Mouse (Mus musculus): Measurements from ENCODE around the gene Syngr3. TPM values are rescaled to one million over a fixed set of nuclear protein-coding genes. Genes with fewer than 3 reads are reported as not detected.
"Not testable (repeated sequence)": the region's sequence is repeated elsewhere in the genome, so short reads cannot be mapped to it uniquely, and the experiment has no call there.

Syngr3 gene
- polyA plus RNA-seq, 2 experiments = 0.06 to 0.08 TPM

DNA sequence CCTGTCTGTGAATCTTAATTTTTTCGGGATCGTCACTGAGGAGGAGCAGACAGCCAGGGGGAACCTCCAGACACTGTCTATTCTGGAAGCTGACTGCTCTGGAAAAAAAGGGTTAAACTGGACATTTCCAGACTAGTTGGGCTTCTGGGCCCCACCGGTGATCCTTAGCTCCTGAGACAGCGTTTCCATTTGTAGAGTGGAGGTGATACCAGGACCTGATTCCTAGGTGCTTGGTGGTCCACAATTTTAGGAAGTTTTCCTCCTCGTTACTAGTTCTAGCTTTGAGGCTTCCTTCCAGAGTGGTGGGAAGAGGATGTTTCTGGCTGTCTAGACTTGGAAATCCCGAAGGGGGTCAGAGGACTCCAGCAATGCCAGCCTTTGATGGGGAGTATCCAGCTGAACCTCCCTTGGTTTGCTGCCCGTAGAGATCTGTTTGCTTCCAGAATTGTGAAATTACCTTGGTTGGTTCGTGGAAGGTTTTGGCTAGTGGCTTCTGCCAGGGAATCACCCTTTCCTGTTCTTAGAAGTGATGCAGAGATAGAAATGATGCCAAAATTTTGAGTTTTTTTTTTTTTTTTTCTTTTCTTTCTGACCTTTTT is 19.4 kb downstream of the Syngr3 start:
- WGBS (ENCODE audit: insufficient replicate concordance) = 5% methylated on average over 8 of the region's 8 CpGs
- TF ChIP-seq CTCF (IDR thresholded peaks at IDR 0.05; ENCODE audit: low read depth) (no peak), EP300 (IDR thresholded peaks at IDR 0.05; ENCODE audit: low read depth) (no peak)
- H3K4me2 ChIP-seq (ENCODE audit: low read depth) = peak overlapping the region; percentile 96
- DNase-seq (ENCODE audit: low read depth in 3 of 3, low spot score in 3 of 3) (no peak), ATAC-seq (ENCODE audit: insufficient read depth) (no peak)
- no peaks in the 10 kb centered on the region for H3K27me3 ChIP-seq (ENCODE audit: control insufficient read depth, insufficient read depth, low read length)
- H3K9me3 ChIP-seq (ENCODE audit: control insufficient read depth, low read length) = no peaks in the 10 kb centered on the region
- H3K9ac ChIP-seq (replicated peaks) = peak overlapping the region; percentile 86
- H3K4me3 ChIP-seq (ENCODE audit: insufficient read depth in 1 of 2, low read depth in 2 of 2, low read length in 2 of 2) = peak overlapping the region; percentile 78 to 87
- H3K36me3 ChIP-seq (replicated peaks; ENCODE audit: control insufficient read depth, insufficient read depth, low read depth) = no peaks in the 10 kb centered on the region
- peaks cover 21 to 28% of the 10 kb centered on the region in 2 experiments for H3K4me1 ChIP-seq (replicated peaks; ENCODE audit: control insufficient read depth in 2 of 2, insufficient read depth in 2 of 2, low read length in 1 of 2)
- H3K27ac ChIP-seq = peak overlapping the region; percentile 49

DNA sequence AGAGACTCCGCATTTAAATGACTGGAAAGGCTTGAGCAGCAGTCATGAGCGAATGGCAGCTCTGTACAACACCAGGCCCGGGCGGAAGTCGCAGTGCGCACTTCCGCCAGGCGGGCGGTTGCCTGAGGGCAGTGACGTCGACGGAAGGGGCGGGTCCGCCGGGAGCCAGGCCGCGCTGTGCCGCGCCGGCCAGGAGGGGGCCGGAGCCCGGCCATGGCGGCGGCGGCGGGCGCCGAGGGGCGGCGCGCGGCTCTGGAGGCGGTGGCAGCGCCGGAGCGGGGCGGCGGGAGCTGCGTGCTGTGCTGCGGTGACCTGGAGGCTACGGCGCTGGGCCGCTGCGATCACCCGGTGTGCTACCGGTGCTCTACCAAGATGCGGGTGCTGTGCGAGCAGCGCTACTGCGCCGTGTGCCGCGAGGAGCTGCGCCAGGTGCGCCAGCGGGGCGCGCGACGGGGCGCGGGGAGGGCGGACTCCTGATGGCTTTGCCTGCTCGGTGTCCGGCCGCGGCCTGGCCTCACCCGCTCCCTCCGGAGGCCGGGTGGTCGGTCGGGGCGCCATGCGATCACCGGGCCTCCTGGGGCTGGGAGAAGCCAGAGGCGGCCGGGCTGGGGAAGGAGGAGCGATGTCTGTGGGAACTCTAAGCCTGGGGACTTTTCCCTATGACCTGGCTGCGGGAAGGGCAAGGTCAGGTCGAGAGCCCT is 20.1 kb downstream of the Syngr3 start, which contains the start of gene Zfp598:
Gene Zfp598, plus strand, starts transcription at position 143 of the 701 bp plus-strand sequence.
- H3K36me3 ChIP-seq (replicated peaks; ENCODE audit: control insufficient read depth, insufficient read depth, low read depth) = no peaks in the 10 kb centered on the region
- H3K4me1 ChIP-seq (replicated peaks; ENCODE audit: control insufficient read depth in 2 of 2, insufficient read depth in 2 of 2, low read length in 1 of 2) = peaks cover 21 to 28% of the 10 kb centered on the region in 2 experiments
- ATAC-seq (ENCODE audit: insufficient read depth) (peak; percentile 97), DNase-seq (ENCODE audit: low read depth in 3 of 3, low spot score in 3 of 3) (peak; percentile 81 to 88 (median 87))
- peak within 1 kb of the TSS; percentile 78 to 87 for H3K4me3 ChIP-seq (ENCODE audit: insufficient read depth in 1 of 2, low read depth in 2 of 2, low read length in 2 of 2)
- TF ChIP-seq EP300 (IDR thresholded peaks at IDR 0.05; ENCODE audit: low read depth) (no peak), CTCF (IDR thresholded peaks at IDR 0.05; ENCODE audit: low read depth) (peak; percentile 29)
- H3K27me3 ChIP-seq (ENCODE audit: control insufficient read depth, insufficient read depth, low read length) = no peaks in the 10 kb centered on the region
- WGBS (ENCODE audit: insufficient replicate concordance) = under 1% methylated on average over 78 of the region's 80 CpGs
- H3K27ac ChIP-seq = peak within 1 kb of the TSS; percentile 65
- H3K9ac ChIP-seq (replicated peaks) = peak within 1 kb of the TSS; percentile 86
- H3K9me3 ChIP-seq (ENCODE audit: control insufficient read depth, low read length) = no peaks in the 10 kb centered on the region
- H3K4me2 ChIP-seq (ENCODE audit: low read depth) = peak within 1 kb of the TSS; percentile 96

DNA sequence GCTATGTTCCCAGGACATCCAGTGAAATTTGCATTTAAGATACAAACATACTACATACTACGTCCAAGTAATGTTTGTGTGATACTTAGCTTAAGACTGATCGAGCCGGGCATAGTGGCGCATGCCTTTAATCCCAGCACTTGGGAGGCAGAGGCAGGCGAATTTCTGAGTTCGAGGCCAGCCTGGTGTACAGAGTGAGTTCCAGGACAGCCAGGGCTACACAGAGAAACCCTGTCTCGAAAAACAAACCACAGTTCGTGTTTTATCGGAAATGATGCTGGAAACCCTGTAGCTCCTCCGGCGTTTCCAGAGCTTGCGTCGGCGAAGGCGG is 20.6 kb downstream of the Syngr3 start:
- not testable (repeated sequence) for H3K9me3 ChIP-seq (ENCODE audit: control insufficient read depth, low read length); DNase-seq (ENCODE audit: low read depth in 3 of 3, low spot score in 3 of 3); H3K36me3 ChIP-seq (replicated peaks; ENCODE audit: control insufficient read depth, insufficient read depth, low read depth); H3K27me3 ChIP-seq (ENCODE audit: control insufficient read depth, insufficient read depth, low read length)
- Histone ChIP-seq H3K4me3 (ENCODE audit: insufficient read depth in 1 of 2, low read depth in 2 of 2, low read length in 2 of 2) (peak overlapping the region; percentile 78 to 87), H3K4me2 (ENCODE audit: low read depth) (peak overlapping the region; percentile 96), H3K4me1 (replicated peaks; ENCODE audit: control insufficient read depth in 2 of 2, insufficient read depth in 2 of 2, low read length in 1 of 2) (peaks cover 21 to 28% of the 10 kb centered on the region in 2 experiments), H3K27ac (peak overlapping the region; percentile 65), H3K9ac (replicated peaks) (peak overlapping the region; percentile 70)
- 6% methylated on average over 15 of the region's 15 CpGs for WGBS (ENCODE audit: insufficient replicate concordance)
- peak; percentile 19 for ATAC-seq (ENCODE audit: insufficient read depth)

DNA sequence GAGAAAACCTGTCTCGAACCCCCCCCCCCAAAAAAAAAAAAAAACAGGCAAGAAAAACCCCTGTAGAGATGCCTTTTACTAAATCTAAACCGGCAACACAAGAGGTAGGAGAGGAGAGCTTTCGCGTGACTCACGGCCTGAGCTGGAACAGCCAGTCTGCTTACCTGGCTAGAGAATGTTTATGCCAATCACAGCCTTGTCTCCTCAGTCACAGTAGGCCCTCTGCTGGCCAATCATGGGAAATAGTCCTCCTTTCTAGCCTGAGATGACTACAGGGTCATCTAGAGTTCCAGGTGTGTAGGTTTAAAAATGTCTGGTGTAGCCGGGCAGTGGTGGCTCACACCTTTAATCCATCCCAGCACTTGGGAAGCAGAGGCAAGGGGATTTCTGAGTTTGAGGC is 22.3 kb downstream of the Syngr3 start:
- peaks cover 21 to 27% of the 10 kb centered on the region in 2 experiments for H3K4me1 ChIP-seq (replicated peaks; ENCODE audit: control insufficient read depth in 2 of 2, insufficient read depth in 2 of 2, low read length in 1 of 2)
- no peak overlapping the region for H3K9ac ChIP-seq (replicated peaks)
- H3K9me3 ChIP-seq (ENCODE audit: control insufficient read depth, low read length) = no peaks in the 10 kb centered on the region
- ATAC-seq (ENCODE audit: insufficient read depth) (no peak), DNase-seq (ENCODE audit: low read depth in 3 of 3, low spot score in 3 of 3) (peak in 2 of 3 experiments; percentile 50 to 51)
- no peak overlapping the region for H3K27ac ChIP-seq
- no peaks in the 10 kb centered on the region for H3K36me3 ChIP-seq (replicated peaks; ENCODE audit: control insufficient read depth, insufficient read depth, low read depth)
- TF ChIP-seq EP300 (IDR thresholded peaks at IDR 0.05; ENCODE audit: low read depth) (no peak), CTCF (IDR thresholded peaks at IDR 0.05; ENCODE audit: low read depth) (peak; percentile 79)
- H3K4me3 ChIP-seq (ENCODE audit: insufficient read depth in 1 of 2, low read depth in 2 of 2, low read length in 2 of 2) = no peak overlapping the region
- H3K27me3 ChIP-seq (ENCODE audit: control insufficient read depth, insufficient read depth, low read length) = no peaks in the 10 kb centered on the region
- no peak overlapping the region for H3K4me2 ChIP-seq (ENCODE audit: low read depth)
- 15% methylated on average over 5 of the region's 6 CpGs for WGBS (ENCODE audit: insufficient replicate concordance)

DNA sequence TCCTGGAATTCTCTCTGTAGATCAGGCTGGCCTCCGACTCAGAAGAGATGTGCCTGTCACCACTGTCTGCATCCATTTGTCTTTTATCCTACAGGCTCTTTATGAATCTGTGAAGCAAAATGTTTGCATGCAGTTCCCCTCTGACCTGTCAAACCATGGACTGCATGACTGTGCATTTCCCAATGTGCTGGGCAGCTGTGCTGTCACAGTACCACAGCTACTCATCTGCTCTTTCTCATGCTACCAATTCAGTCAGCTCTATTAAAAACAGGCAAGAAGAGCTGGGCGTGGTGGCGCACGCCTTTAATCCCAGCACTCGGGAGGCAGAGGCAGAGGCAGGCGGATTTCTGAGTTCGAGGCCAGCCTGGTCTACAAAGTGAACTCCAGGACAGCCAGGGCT is 22.7 kb downstream of the Syngr3 start:
- H3K4me1 ChIP-seq (replicated peaks; ENCODE audit: control insufficient read depth in 2 of 2, insufficient read depth in 2 of 2, low read length in 1 of 2) = peaks cover 21 to 23% of the 10 kb centered on the region in 2 experiments
- H3K9me3 ChIP-seq (ENCODE audit: control insufficient read depth, low read length); ATAC-seq (ENCODE audit: insufficient read depth); H3K36me3 ChIP-seq (replicated peaks; ENCODE audit: control insufficient read depth, insufficient read depth, low read depth); H3K27me3 ChIP-seq (ENCODE audit: control insufficient read depth, insufficient read depth, low read length); DNase-seq (ENCODE audit: low read depth in 3 of 3, low spot score in 3 of 3); H3K4me2 ChIP-seq (ENCODE audit: low read depth); H3K9ac ChIP-seq (replicated peaks); H3K27ac ChIP-seq; H3K4me3 ChIP-seq (ENCODE audit: insufficient read depth in 1 of 2, low read depth in 2 of 2, low read length in 2 of 2): not testable (repeated sequence)
- 66% methylated on average over 7 of the region's 7 CpGs for WGBS (ENCODE audit: insufficient replicate concordance)
